Mouse (Mus musculus) bone marrow macrophage, adult 2 months (primary cell): ENCODE data around the gene Slc18a2. TPM values are rescaled to one million over a fixed set of nuclear protein-coding genes. Genes with fewer than 3 reads are reported as not detected.

Experiments
- H3K27ac ChIP-seq: 2 replicates; pipeline ENCODE4 v1.5.1; 2012; ENCODE audit warnings: low read depth, low read length; ENCODE audit not compliant: insufficient read depth
- H3K4me1 ChIP-seq: 2 replicates; pipeline ENCODE4 v1.6.1; 2012; ENCODE audit warnings: low read length; ENCODE audit not compliant: control insufficient read depth, insufficient read depth
- H3K4me3 ChIP-seq: 2 replicates; pipeline ENCODE4 v1.5.1; 2012; ENCODE audit warnings: mild to moderate bottlenecking, low read length, moderate library complexity; ENCODE audit not compliant: insufficient read depth
- CTCF ChIP-seq: IDR thresholded peaks from 2 replicates; pipeline ENCODE4 v1.5.1; 2012; ENCODE audit warnings: low read depth, mild to moderate bottlenecking, low read length, moderate library complexity
- POLR2A ChIP-seq: IDR thresholded peaks from 2 replicates; pipeline ENCODE4 v1.6.1; 2012; ENCODE audit warnings: mild to moderate bottlenecking, low read depth, low read length, borderline replicate concordance
- polyA plus RNA-seq: library from polyadenylated mRNA; stranded (reverse); fragments of >200 nt; gene quantifications from 2 replicates; pipeline ENCODE4 v1.2.4, GENCODE M21; 2012; ENCODE audit not compliant: missing spikeins, insufficient read depth, insufficient read length

Gene Slc18a2
- 0.43 TPM in 1 of 2 replicates, not detected in the other for polyA plus RNA-seq

GRCm38 (mm10) chr19:59260718-59261442 is at the start of gene Slc18a2:
Gene Slc18a2, plus strand, starts transcription at chr19:59260896.
- Histone ChIP-seq H3K4me1 (no peaks in the 10 kb centered on the region), H3K27ac (no peak within 1 kb of the TSS), H3K4me3 (no peak within 1 kb of the TSS)
- TF ChIP-seq CTCF (no peak), POLR2A (no peak)

GRCm38 (mm10) chr19:59216891-59217290 is 43.8 kb upstream of the Slc18a2 start:
- Histone ChIP-seq H3K4me1 (no peaks in the 10 kb centered on the region), H3K4me3 (no peak overlapping the region), H3K27ac (no peak overlapping the region)
- TF ChIP-seq CTCF (no peak), POLR2A (no peak)

GRCm38 (mm10) chr19:59218991-59219390 is 41.7 kb upstream of the Slc18a2 start, which contains the start of gene Kcnk18:
Gene Kcnk18, plus strand, starts transcription at chr19:59219214.
- H3K4me3 ChIP-seq, result no peak within 1 kb of the TSS
- H3K27ac ChIP-seq, result no peak within 1 kb of the TSS
- TF ChIP-seq POLR2A (no peak), CTCF (no peak)
- no peaks in the 10 kb centered on the region for H3K4me1 ChIP-seq

GRCm38 (mm10) chr19:59221131-59221530 is 39.6 kb upstream of the Slc18a2 start:
- Histone ChIP-seq H3K27ac (no peak overlapping the region), H3K4me1 (no peaks in the 10 kb centered on the region), H3K4me3 (no peak overlapping the region)
- TF ChIP-seq POLR2A, result no peak
- no peak for TF ChIP-seq CTCF

- no peaks in the 10 kb centered on the region for H3K4me1 ChIP-seq
- H3K27ac ChIP-seq, result no peak overlapping the region
- TF ChIP-seq CTCF, result no peak
- no peak for TF ChIP-seq POLR2A
- H3K4me3 ChIP-seq, result no peak overlapping the region
These were observed 32.3 kb upstream of the Slc18a2 start for GRCm38 (mm10) chr19:59228376-59228775.

GRCm38 (mm10) chr19:59232786-59233185 is 27.9 kb upstream of the Slc18a2 start:
- no peak overlapping the region for H3K4me3 ChIP-seq
- H3K27ac ChIP-seq, result no peak overlapping the region
- TF ChIP-seq POLR2A, result no peak
- no peak for TF ChIP-seq CTCF
- no peaks in the 10 kb centered on the region for H3K4me1 ChIP-seq

GRCm38 (mm10) chr19:59235001-59235400 is 25.7 kb upstream of the Slc18a2 start:
- H3K27ac ChIP-seq, result no peak overlapping the region
- H3K4me3 ChIP-seq, result no peak overlapping the region
- no peaks in the 10 kb centered on the region for H3K4me1 ChIP-seq
- no peak for TF ChIP-seq POLR2A
- TF ChIP-seq CTCF, result no peak

GRCm38 (mm10) chr19:59236046-59236445 is 24.6 kb upstream of the Slc18a2 start:
- H3K4me1 ChIP-seq, result no peaks in the 10 kb centered on the region
- H3K27ac ChIP-seq, result no peak overlapping the region
- TF ChIP-seq CTCF (no peak), POLR2A (no peak)
- H3K4me3 ChIP-seq, result no peak overlapping the region

GRCm38 (mm10) chr19:59238630-59239029 is 22.1 kb upstream of the Slc18a2 start:
- TF ChIP-seq POLR2A, result no peak
- no peak for TF ChIP-seq CTCF
- Histone ChIP-seq H3K4me1 (no peaks in the 10 kb centered on the region), H3K27ac (no peak overlapping the region), H3K4me3 (no peak overlapping the region)

- Histone ChIP-seq H3K4me3 (no peak overlapping the region), H3K4me1 (no peaks in the 10 kb centered on the region), H3K27ac (no peak overlapping the region)
- TF ChIP-seq POLR2A (no peak), CTCF (peak; percentile 100)
These were observed 21.4 kb upstream of the Slc18a2 start for GRCm38 (mm10) chr19:59239124-59239817.

- Histone ChIP-seq H3K4me1 (no peaks in the 10 kb centered on the region), H3K4me3 (no peak overlapping the region), H3K27ac (no peak overlapping the region)
- TF ChIP-seq CTCF (no peak), POLR2A (no peak)
These were observed 18.7 kb upstream of the Slc18a2 start for GRCm38 (mm10) chr19:59241987-59242386.
